Mouse (Mus musculus) thymus, adult 2 months (tissue): ENCODE data around the gene Cenpb.

Source experiments
- CTCF ChIP-seq: fragments of 200-500 bp; IDR thresholded peaks from 2 replicates; pipeline ENCODE4 v1.5.1; 2012; ENCODE audit warnings: mild to moderate bottlenecking, control low read depth, low read length, moderate library complexity, borderline replicate concordance; ENCODE audit not compliant: control insufficient read depth, poor library complexity, insufficient read depth; ENCODE audit errors: extremely low read depth
- POLR2A ChIP-seq: fragments of 200-500 bp; IDR thresholded peaks from 2 replicates; pipeline ENCODE4 v1.6.1; 2012; ENCODE audit warnings: mild to moderate bottlenecking, low read length, control low read depth, moderate library complexity; ENCODE audit not compliant: control insufficient read depth, poor library complexity, insufficient read depth; ENCODE audit errors: extremely low read depth

GRCm38 (mm10) chr2:131203816-131204409, 24.0 kb upstream of the Cenpb start:
- TF ChIP-seq CTCF = no peak
- TF ChIP-seq POLR2A = no peak
